Mouse (Mus musculus): ENCODE data around the gene Cacna1d. TPM values are rescaled to one million over a fixed set of nuclear protein-coding genes. Genes with fewer than 3 reads are reported as not detected.

Cacna1d gene
- total and polyA plus RNA-seq, 3 experiments = 0.04 to 0.30 (median 0.22) TPM

GRCm38 (mm10) chr14:30429606-30430005 lies 61.6 kb downstream of the Cacna1d start:
- Histone ChIP-seq H3K27me3 (ENCODE audit: insufficient read depth, low read length) (no peaks in the 10 kb centered on the region), H3K4me1 (ENCODE audit: insufficient read depth, low read depth, low read length) (peaks cover 6% of the 10 kb centered on the region; the same call in 1 of the 2 replicates), H3K9me3 (replicated peaks) (no peaks in the 10 kb centered on the region), H3K36me3 (replicated peaks) (no peaks in the 10 kb centered on the region), H3K4me3 (ENCODE audit: low read depth, low read length) (no peak overlapping the region)
- TF ChIP-seq POLR2AphosphoS5 (IDR thresholded peaks at IDR 0.05; ENCODE audit: insufficient replicate concordance, low read depth, low read length) (no peak), CTCF (IDR thresholded peaks at IDR 0.05; ENCODE audit: low read depth, low read length) (no peak), GATA1 (IDR thresholded peaks at IDR 0.05; ENCODE audit: borderline replicate concordance, low read length) (no peak), GATA2 (IDR thresholded peaks at IDR 0.05; ENCODE audit: borderline replicate concordance, low read depth, low read length) (no peak), TAL1 (conservative IDR thresholded peaks at IDR 0.05; ENCODE audit: low read depth, low read length) (no peak)
- DNase-seq (ENCODE audit: low spot score) (no peak), ATAC-seq (ENCODE audit: extremely low read depth, insufficient number of reproducible peaks, low FRiP score, poor library complexity, severe bottlenecking) (no peak)

- TF ChIP-seq GATA2 (IDR thresholded peaks at IDR 0.05; ENCODE audit: borderline replicate concordance, low read depth, low read length) (no peak), POLR2AphosphoS5 (IDR thresholded peaks at IDR 0.05; ENCODE audit: insufficient replicate concordance, low read depth, low read length) (no peak), CTCF (IDR thresholded peaks at IDR 0.05; ENCODE audit: low read depth, low read length) (no peak), TAL1 (conservative IDR thresholded peaks at IDR 0.05; ENCODE audit: low read depth, low read length) (no peak), GATA1 (IDR thresholded peaks at IDR 0.05; ENCODE audit: borderline replicate concordance, low read length) (no peak)
- no peaks in the 10 kb centered on the region for H3K27me3 ChIP-seq (ENCODE audit: insufficient read depth, low read length)
Measured at GRCm38 (mm10) chr14:30428757-30429156, 62.5 kb downstream of the Cacna1d start.

GRCm38 (mm10) chr14:30425876-30426275 lies 65.4 kb downstream of the Cacna1d start:
- H3K4me3 ChIP-seq (ENCODE audit: low read depth, low read length) = no peak overlapping the region
- DNase-seq (ENCODE audit: low spot score) (no peak), ATAC-seq (ENCODE audit: extremely low read depth, insufficient number of reproducible peaks, low FRiP score, poor library complexity, severe bottlenecking) (no peak)
- H3K36me3 ChIP-seq (replicated peaks) = no peaks in the 10 kb centered on the region
- H3K27me3 ChIP-seq (ENCODE audit: insufficient read depth, low read length) = peaks cover 6% of the 10 kb centered on the region; the same call in 1 of the 2 replicates
- no peaks in the 10 kb centered on the region for H3K9me3 ChIP-seq (replicated peaks)
- H3K4me1 ChIP-seq (ENCODE audit: insufficient read depth, low read depth, low read length) = peaks cover 4% of the 10 kb centered on the region; the same call in 1 of the 2 replicates
- TF ChIP-seq CTCF (IDR thresholded peaks at IDR 0.05; ENCODE audit: low read depth, low read length) (no peak), GATA2 (IDR thresholded peaks at IDR 0.05; ENCODE audit: borderline replicate concordance, low read depth, low read length) (no peak), GATA1 (IDR thresholded peaks at IDR 0.05; ENCODE audit: borderline replicate concordance, low read length) (no peak)

More at GRCm38 (mm10) chr14:30428757-30429156, 62.5 kb downstream of the Cacna1d start:
- DNase-seq (ENCODE audit: low spot score) (no peak), ATAC-seq (ENCODE audit: extremely low read depth, insufficient number of reproducible peaks, low FRiP score, poor library complexity, severe bottlenecking) (no peak)
- no peaks in the 10 kb centered on the region for H3K9me3 ChIP-seq (replicated peaks)
- H3K36me3 ChIP-seq (replicated peaks) = no peaks in the 10 kb centered on the region
- no peak overlapping the region for H3K4me3 ChIP-seq (ENCODE audit: low read depth, low read length)
- H3K4me1 ChIP-seq (ENCODE audit: insufficient read depth, low read depth, low read length) = peaks cover 4% of the 10 kb centered on the region; the same call in 1 of the 2 replicates

GRCm38 (mm10) chr14:30425175-30425574 lies 66.1 kb downstream of the Cacna1d start:
- DNase-seq (ENCODE audit: low spot score) (no peak), ATAC-seq (ENCODE audit: extremely low read depth, insufficient number of reproducible peaks, low FRiP score, poor library complexity, severe bottlenecking) (no peak)
- Histone ChIP-seq H3K4me1 (ENCODE audit: insufficient read depth, low read depth, low read length) (peaks cover 4% of the 10 kb centered on the region; the same call in 1 of the 2 replicates), H3K27me3 (ENCODE audit: insufficient read depth, low read length) (peaks cover 6% of the 10 kb centered on the region; the same call in 1 of the 2 replicates), H3K36me3 (replicated peaks) (no peaks in the 10 kb centered on the region), H3K4me3 (ENCODE audit: low read depth, low read length) (no peak overlapping the region), H3K9me3 (replicated peaks) (no peaks in the 10 kb centered on the region)
- TF ChIP-seq POLR2AphosphoS5 (IDR thresholded peaks at IDR 0.05; ENCODE audit: insufficient replicate concordance, low read depth, low read length) (no peak), GATA1 (IDR thresholded peaks at IDR 0.05; ENCODE audit: borderline replicate concordance, low read length) (no peak)

- no peak for ATAC-seq (ENCODE audit: extremely low read depth, insufficient number of reproducible peaks, low FRiP score, poor library complexity, severe bottlenecking)
Measured at GRCm38 (mm10) chr14:30424638-30425037, 66.6 kb downstream of the Cacna1d start.

GRCm38 (mm10) chr14:30422376-30423140 lies 68.7 kb downstream of the Cacna1d start:
- Histone ChIP-seq H3K9me3 (replicated peaks) (no peaks in the 10 kb centered on the region), H3K27me3 (ENCODE audit: insufficient read depth, low read length) (peaks cover 6% of the 10 kb centered on the region; the same call in 1 of the 2 replicates), H3K4me1 (ENCODE audit: insufficient read depth, low read depth, low read length) (no peaks in the 10 kb centered on the region), H3K36me3 (replicated peaks) (no peaks in the 10 kb centered on the region), H3K4me3 (ENCODE audit: low read depth, low read length) (no peak overlapping the region)
- TF ChIP-seq GATA2 (IDR thresholded peaks at IDR 0.05; ENCODE audit: borderline replicate concordance, low read depth, low read length) = no peak
- TF ChIP-seq POLR2AphosphoS5 (IDR thresholded peaks at IDR 0.05; ENCODE audit: insufficient replicate concordance, low read depth, low read length) = no peak
- TF ChIP-seq GATA1 (IDR thresholded peaks at IDR 0.05; ENCODE audit: borderline replicate concordance, low read length) = no peak
- no peak for TF ChIP-seq TAL1 (conservative IDR thresholded peaks at IDR 0.05; ENCODE audit: low read depth, low read length)
- TF ChIP-seq CTCF (IDR thresholded peaks at IDR 0.05; ENCODE audit: low read depth, low read length) = no peak
- DNase-seq (ENCODE audit: low spot score) = no peak
- ATAC-seq (ENCODE audit: extremely low read depth, insufficient number of reproducible peaks, low FRiP score, poor library complexity, severe bottlenecking) = no peak

More at GRCm38 (mm10) chr14:30424638-30425037, 66.6 kb downstream of the Cacna1d start:
- H3K27me3 ChIP-seq (ENCODE audit: insufficient read depth, low read length) = peaks cover 6% of the 10 kb centered on the region; the same call in 1 of the 2 replicates
- H3K4me3 ChIP-seq (ENCODE audit: low read depth, low read length) = no peak overlapping the region
- DNase-seq (ENCODE audit: low spot score) = no peak
- H3K36me3 ChIP-seq (replicated peaks) = no peaks in the 10 kb centered on the region
- H3K9me3 ChIP-seq (replicated peaks) = no peaks in the 10 kb centered on the region
- H3K4me1 ChIP-seq (ENCODE audit: insufficient read depth, low read depth, low read length) = peaks cover 3% of the 10 kb centered on the region; the same call in 1 of the 2 replicates
- TF ChIP-seq GATA2 (IDR thresholded peaks at IDR 0.05; ENCODE audit: borderline replicate concordance, low read depth, low read length) (no peak), TAL1 (conservative IDR thresholded peaks at IDR 0.05; ENCODE audit: low read depth, low read length) (no peak), CTCF (IDR thresholded peaks at IDR 0.05; ENCODE audit: low read depth, low read length) (no peak), GATA1 (IDR thresholded peaks at IDR 0.05; ENCODE audit: borderline replicate concordance, low read length) (no peak), POLR2AphosphoS5 (IDR thresholded peaks at IDR 0.05; ENCODE audit: insufficient replicate concordance, low read depth, low read length) (no peak)

All from G1E (cell line).